Mouse (Mus musculus): ENCODE results near the gene Clcn7.

Clcn7 gene

DNA sequence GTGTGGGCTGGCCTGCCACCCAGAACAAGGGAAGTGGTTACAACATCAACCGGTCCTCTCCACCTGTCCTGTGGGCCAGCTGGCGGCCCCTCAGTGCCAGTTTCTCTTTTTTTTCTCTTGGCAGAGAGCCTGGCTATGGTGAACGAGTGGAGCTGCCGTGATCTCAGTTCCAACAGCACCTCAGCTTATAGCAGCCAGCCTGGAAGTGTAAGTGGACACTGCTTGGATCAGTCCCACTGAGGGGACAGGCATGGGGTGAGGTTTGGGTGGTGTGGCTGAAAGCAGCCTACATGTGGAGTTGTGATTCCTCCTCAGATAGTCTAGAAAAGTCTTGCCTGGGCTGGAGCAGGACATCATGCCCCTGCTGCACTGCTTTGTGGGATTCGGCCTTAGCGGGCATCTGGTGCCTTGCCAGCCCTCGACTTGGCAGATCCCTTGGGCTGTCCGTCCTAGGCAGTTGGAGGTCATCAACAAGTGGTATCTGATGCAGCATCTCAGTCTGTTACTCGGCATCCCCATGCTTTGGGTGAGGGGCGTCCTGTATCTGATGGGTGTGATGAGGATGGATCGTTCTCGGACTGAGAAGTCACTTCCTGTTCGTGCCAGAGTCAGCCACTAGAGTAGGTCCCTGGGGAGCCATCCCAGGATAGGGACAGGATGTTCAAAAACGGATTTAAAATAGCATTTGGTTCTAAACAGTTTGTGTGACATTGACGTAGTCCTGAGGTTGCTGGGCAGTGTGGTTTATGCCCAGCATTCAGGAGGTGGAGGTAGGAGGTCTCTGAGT lies 77.7 kb downstream of the Clcn7 start:
- in situ Hi-C loops (cut with MboI, MseI) = no loop called here

DNA sequence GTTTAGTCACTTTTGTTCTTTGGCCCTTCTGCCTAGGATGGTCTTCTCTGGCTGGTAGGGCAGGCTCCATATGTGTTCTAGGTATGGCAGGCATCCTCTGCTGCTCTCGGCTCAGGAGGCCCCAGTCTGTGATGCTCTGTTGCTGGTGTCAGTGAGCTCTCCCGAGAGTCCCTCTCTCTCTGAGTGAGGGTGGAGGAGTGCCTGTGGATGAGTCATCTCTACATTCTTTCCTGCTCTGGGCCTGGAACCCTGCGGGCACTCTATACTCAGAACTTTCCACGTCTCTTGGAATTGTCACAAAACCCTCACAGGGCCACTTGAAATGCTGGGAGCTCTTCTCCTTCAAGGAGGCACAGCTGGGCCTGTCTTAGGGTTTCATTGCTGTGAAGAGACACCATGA lies 78.5 kb downstream of the Clcn7 start:
- in situ Hi-C loops (cut with MboI, MseI) = no loop called here
